Mouse (Mus musculus) left cerebral cortex, adult 11 months (tissue): Measurements from ENCODE around the gene Gm17026.
"Not testable (repeated sequence)": the region's sequence is repeated elsewhere in the genome, so short reads cannot be mapped to it uniquely, and the experiment has no call there.

ENCODE experiments used
- DNase-seq: peaks from one replicate; pipeline ENCODE4 v3.0.0; 2022; ENCODE audit warnings: low spot score

The Gm17026 gene

GRCm38 (mm10) chr14:42259948-42260347 is at the start of gene Gm17026:
TSS of gene Gm17026 (minus strand) at chr14:42260048.
- not testable (repeated sequence) for DNase-seq

- not testable (repeated sequence) for DNase-seq
Observed at GRCm38 (mm10) chr14:42297258-42297657, 37.4 kb upstream of the Gm17026 start, which contains the start of gene Gm9611. TSS of gene Gm9611 (minus strand) at chr14:42297358.

- not testable (repeated sequence) for DNase-seq
Observed at GRCm38 (mm10) chr14:42216766-42217537, 42.9 kb downstream of the Gm17026 start.
